Mouse (Mus musculus) neural tube, embryonic 10.5 days (tissue): ENCODE data around the gene Kcnh6.

Experiments used
- DNase-seq: peaks from one replicate; pipeline ENCODE4 v3.0.0-alpha.2; 2017; ENCODE audit warnings: low spot score; ENCODE audit errors: extremely low spot score

Gene Kcnh6

GRCm38 (mm10) chr11:106061311-106061710, 53.4 kb downstream of the Kcnh6 start:
- DNase-seq, result no peak

DNA sequence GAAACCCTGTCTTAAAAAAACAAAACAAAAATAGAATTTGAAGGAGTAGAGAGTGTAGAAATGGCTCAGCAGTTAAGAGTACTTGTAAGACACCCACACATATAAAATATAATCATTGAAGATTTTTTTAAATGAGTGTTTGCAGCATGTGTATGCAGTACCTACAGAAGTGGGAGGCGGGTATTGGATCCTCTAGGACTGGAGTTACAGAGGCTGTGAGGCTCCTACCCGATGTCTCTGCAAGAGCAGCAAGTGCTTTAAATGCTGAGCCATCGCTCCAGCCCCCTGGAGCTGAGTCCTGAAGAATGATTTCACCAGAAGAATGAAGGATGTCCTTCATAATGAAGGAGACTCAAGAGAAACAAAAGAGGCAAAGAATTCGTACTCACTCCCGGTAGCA, 55.8 kb downstream of the Kcnh6 start:
- no peak for DNase-seq

- no peak for DNase-seq
Observed at GRCm38 (mm10) chr11:106065073-106065922, 57.4 kb downstream of the Kcnh6 start.

GRCm38 (mm10) chr11:106065923-106066571, 58.1 kb downstream of the Kcnh6 start, which contains the start of gene Taco1:
Gene Taco1 (plus strand): TSS chr11:106066061.
- DNase-seq, result peak; percentile 91

GRCm38 (mm10) chr11:106066616-106067015, 58.7 kb downstream of the Kcnh6 start:
- peak; percentile 75 for DNase-seq

GRCm38 (mm10) chr11:106073774-106074173, 65.8 kb downstream of the Kcnh6 start:
- DNase-seq, result no peak

DNA sequence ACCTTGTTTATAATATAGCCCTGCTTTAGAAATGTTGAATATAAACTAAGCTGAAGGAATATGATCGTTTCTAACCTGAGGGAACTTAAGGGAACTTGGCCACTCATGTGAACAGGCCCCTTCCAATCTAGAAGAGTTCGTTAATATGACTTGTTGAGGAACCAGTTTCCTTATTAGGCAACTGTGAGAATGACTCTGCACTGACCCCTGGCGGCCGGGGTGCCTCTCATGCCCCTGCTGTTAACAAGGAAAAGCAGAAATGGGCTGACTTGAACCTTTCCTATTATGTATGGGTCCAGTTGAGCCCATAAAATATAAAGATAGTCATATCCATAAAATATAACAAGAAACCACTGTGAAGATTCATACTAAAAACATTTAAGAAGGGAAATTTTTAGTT, 68.4 kb downstream of the Kcnh6 start:
- peak; percentile 73 for DNase-seq
